Mouse (Mus musculus) testis, adult 2 months (tissue): ENCODE data around the gene Galnt10.

Experiments used
- CTCF ChIP-seq: fragments of 200-500 bp; IDR thresholded peaks from 2 replicates; pipeline ENCODE4 v1.5.1; 2012; ENCODE audit warnings: low read depth, mild to moderate bottlenecking, inconsistent platforms, low read length, moderate library complexity; ENCODE audit not compliant: control insufficient read depth, insufficient read depth, insufficient replicate concordance
- POLR2A ChIP-seq: fragments of 200-500 bp; IDR thresholded peaks from 2 replicates; pipeline ENCODE4 v1.6.1; 2012; ENCODE audit warnings: low read depth, mild to moderate bottlenecking, inconsistent platforms, low read length, moderate library complexity; ENCODE audit not compliant: control insufficient read depth

- TF ChIP-seq CTCF = no peak
- no peak for TF ChIP-seq POLR2A
These were observed 43.3 kb upstream of the Galnt10 start for GRCm38 (mm10) chr11:57601806-57602455.
